Mouse (Mus musculus) heart, postnatal 10 days (tissue): ENCODE data around the gene Arhgdia. TPM values are rescaled to one million over a fixed set of nuclear protein-coding genes. Genes with fewer than 3 reads are reported as not detected.

Experiments
- DNase-seq, 2 experiments: peaks; one replicate each; pipeline ENCODE4 v3.0.0; 2021
- intact Hi-C: fragments of 180-260 bp; cut with DNase I; formaldehyde crosslinking; loops from one replicate; pipeline ENCODE4 v1.15.1; 2025
- microRNA-seq, 2 experiments: library from miRNA; unstranded; fragments of <30 nt; microRNA quantifications; one replicate each; pipeline ENCODE4 v1.2.0; 2022
- total RNA-seq, 2 experiments: library from RNA; stranded (reverse); gene quantifications; 2 replicates each; pipeline ENCODE4 v1.2.3; 2021

Arhgdia gene
- total RNA-seq, 2 experiments from 2014 or later = 236 to 257 TPM

GRCm38 (mm10) chr11:120534093-120534492 lies 47.3 kb downstream of the Arhgdia start:
- DNase-seq = no peak
- intact Hi-C loops = no loop called here

- intact Hi-C loops = no loop called here
- no peak for DNase-seq
These were observed 49.8 kb downstream of the Arhgdia start for GRCm38 (mm10) chr11:120531646-120532045.

GRCm38 (mm10) chr11:120530085-120530964 lies 51.1 kb downstream of the Arhgdia start, which contains the start of gene Gcgr:
Gene Gcgr, plus strand, starts transcription at chr11:120530699.
- intact Hi-C loops = no loop called here

GRCm38 (mm10) chr11:120528903-120529302 lies 52.5 kb downstream of the Arhgdia start:
- intact Hi-C loops = no loop called here
- no peak for DNase-seq

More at GRCm38 (mm10) chr11:120530085-120530964, 51.1 kb downstream of the Arhgdia start, which contains the start of gene Gcgr:
- DNase-seq = peak; percentile 40 to 47

Small RNAs within 50 kb of the gene (microRNA-seq; reads per million reads assigned to microRNA genes)
- 0 reads per million in 2 experiments for gene Mir6936

Other genes with a start within 250 kb of the Arhgdia start
- 100 to 1,000 TPM; 691 to 703 TPM for gene Actg1, start 233.1 kb downstream of the Arhgdia start, total RNA-seq
- gene Fscn2, start 220.1 kb downstream of the Arhgdia start, total RNA-seq = not detected
- 10 to 100 TPM; 21.3 to 24.3 TPM for gene Faap100, start 202.9 kb downstream of the Arhgdia start, total RNA-seq
- gene Nploc4, start 143.9 kb downstream of the Arhgdia start, total RNA-seq = 10 to 100 TPM; 53.9 to 59.6 TPM
- gene Tspan10, start 139.0 kb downstream of the Arhgdia start, total RNA-seq = 1 to 10 TPM in 1 of 2 experiments, under 1 TPM in 1; 0.24 to 2.3 TPM
- under 1 TPM in 1 of 2 experiments, not detected in 1; 0.32 TPM for gene Pde6g, start 128.1 kb downstream of the Arhgdia start, total RNA-seq
- 10 to 100 TPM; 33.5 to 35.2 TPM for gene Oxld1, start 123.6 kb downstream of the Arhgdia start, total RNA-seq
- gene Ccdc137, start 123.5 kb downstream of the Arhgdia start, total RNA-seq = 1 to 10 TPM; 6.4 to 7.9 TPM
- 10 to 100 TPM; 13.6 to 16.5 TPM for gene Arl16, start 114.0 kb downstream of the Arhgdia start, total RNA-seq
- 100 to 1,000 TPM; 227 to 233 TPM for gene Mrpl12, start 97.0 kb downstream of the Arhgdia start, total RNA-seq
- 10 to 100 TPM; 24.8 to 25.0 TPM for gene Slc25a10, start 89.8 kb downstream of the Arhgdia start, total RNA-seq
- 1 to 10 TPM; 2.4 to 3.1 TPM for gene Gcgr, start 50.9 kb downstream of the Arhgdia start, total RNA-seq
- gene Mcrip1, start 31.9 kb downstream of the Arhgdia start, total RNA-seq = 10 to 100 TPM; 70.5 to 72.7 TPM
- under 1 TPM in 1 of 2 experiments, not detected in 1; 0.60 TPM for gene Ppp1r27, start 30.5 kb downstream of the Arhgdia start, total RNA-seq
- 100 to 1,000 TPM; 306 to 311 TPM for gene P4hb, start 8.4 kb downstream of the Arhgdia start, total RNA-seq
- 10 to 100 TPM; 86.1 to 88.3 TPM for gene Alyref, start 16.7 kb upstream of the Arhgdia start, total RNA-seq
- gene Anapc11, start 16.8 kb upstream of the Arhgdia start, total RNA-seq = 100 to 1,000 TPM in 1 of 2 experiments, 10 to 100 TPM in 1; 95.1 to 105 TPM
- gene Npb, start 26.9 kb upstream of the Arhgdia start, total RNA-seq = under 1 TPM; 0.55 to 0.98 TPM
- gene Pcyt2, start 36.3 kb upstream of the Arhgdia start, total RNA-seq = 10 to 100 TPM; 39.7 to 45.8 TPM
- gene Sirt7, start 43.6 kb upstream of the Arhgdia start, total RNA-seq = 10 to 100 TPM; 11.9 to 12.5 TPM
- 10 to 100 TPM; 24.2 to 27.0 TPM for gene Mafg, start 52.0 kb upstream of the Arhgdia start, total RNA-seq
- 1 to 10 TPM; 4.8 to 5.5 TPM for gene Pycr1, start 62.1 kb upstream of the Arhgdia start, total RNA-seq
- gene Myadml2, start 66.5 kb upstream of the Arhgdia start, total RNA-seq = 10 to 100 TPM; 38.0 to 41.6 TPM
- gene Notum, start 79.6 kb upstream of the Arhgdia start, total RNA-seq = under 1 TPM in 1 of 2 experiments, not detected in 1; 0.12 TPM
- 10 to 100 TPM; 52.8 to 53.0 TPM for gene Aspscr1, start 91.3 kb upstream of the Arhgdia start, total RNA-seq
- 10 to 100 TPM; 38.1 to 40.6 TPM for gene Cenpx, start 132.1 kb upstream of the Arhgdia start, total RNA-seq
- gene Lrrc45, start 132.3 kb upstream of the Arhgdia start, total RNA-seq = 10 to 100 TPM in 1 of 2 experiments, 1 to 10 TPM in 1; 9.7 to 10.1 TPM
- gene Rac3, start 139.8 kb upstream of the Arhgdia start, total RNA-seq = 1 to 10 TPM; 1.4 to 1.7 TPM
- 1 to 10 TPM; 3.2 to 4.1 TPM for gene Dcxr, start 145.7 kb upstream of the Arhgdia start, total RNA-seq
- 10 to 100 TPM in 1 of 2 experiments, 1 to 10 TPM in 1; 8.3 to 14.4 TPM for gene Cbr2, start 150.5 kb upstream of the Arhgdia start, total RNA-seq
- 10 to 100 TPM; 20.1 to 21.0 TPM for gene Hmga1b, start 181.2 kb upstream of the Arhgdia start, total RNA-seq
- 10 to 100 TPM; 12.2 to 12.5 TPM for gene Rfng, start 202.6 kb upstream of the Arhgdia start, total RNA-seq
- gene Gps1, start 202.6 kb upstream of the Arhgdia start, total RNA-seq = 10 to 100 TPM; 61.7 to 69.1 TPM
- gene Dus1l, start 214.8 kb upstream of the Arhgdia start, total RNA-seq = 10 to 100 TPM; 33.1 to 34.8 TPM
- gene Fasn, start 242.9 kb upstream of the Arhgdia start, total RNA-seq = 10 to 100 TPM; 27.4 to 33.8 TPM